Mouse (Mus musculus) brain, embryonic 14.5 days (tissue): ENCODE measurements around the gene Blnk.

Experiments used
- CTCF ChIP-seq: fragments of 200-500 bp; IDR thresholded peaks from 2 replicates; pipeline ENCODE4 v1.5.1; 2012; ENCODE audit warnings: inconsistent platforms, mild to moderate bottlenecking, moderate library complexity, borderline replicate concordance; ENCODE audit not compliant: insufficient read depth, insufficient read length; ENCODE audit errors: extremely low read depth
- POLR2A ChIP-seq: fragments of 200-500 bp; IDR thresholded peaks from 2 replicates; pipeline ENCODE4 v1.6.1; 2012; ENCODE audit warnings: mild to moderate bottlenecking, inconsistent platforms, borderline replicate concordance; ENCODE audit not compliant: poor library complexity, insufficient read depth, insufficient read length, severe bottlenecking; ENCODE audit errors: extremely low read depth

GRCm38 (mm10) chr19:41031009-41031408 lies 36.7 kb upstream of the Blnk start:
- TF ChIP-seq CTCF: no peak
- TF ChIP-seq POLR2A: no peak
